Mouse (Mus musculus) testis, postnatal 14 days (tissue): ENCODE measurements around the gene Nwd2.

Experiments used
- DNase-seq: peaks from one replicate; pipeline ENCODE4 v3.0.0; 2021; ENCODE audit warnings: low spot score

The Nwd2 gene

GRCm38 (mm10) chr5:63755938-63756337 lies 107.0 kb downstream of the Nwd2 start:
- no peak for DNase-seq

- no peak for DNase-seq
Measured at GRCm38 (mm10) chr5:63765886-63766285, 117.0 kb downstream of the Nwd2 start.

- DNase-seq, result no peak
Measured at GRCm38 (mm10) chr5:63766715-63767114, 117.8 kb downstream of the Nwd2 start.

- DNase-seq, result no peak
Measured at GRCm38 (mm10) chr5:63767464-63767863, 118.6 kb downstream of the Nwd2 start.

- DNase-seq, result no peak
Measured at GRCm38 (mm10) chr5:63768220-63768619, 119.3 kb downstream of the Nwd2 start.

GRCm38 (mm10) chr5:63772971-63773370 lies 124.1 kb downstream of the Nwd2 start:
- DNase-seq, result no peak

- no peak for DNase-seq
Measured at GRCm38 (mm10) chr5:63773603-63774002, 124.7 kb downstream of the Nwd2 start.

- DNase-seq, result no peak
Measured at GRCm38 (mm10) chr5:63788156-63788826, 139.4 kb downstream of the Nwd2 start.

- peak; percentile 20 for DNase-seq
Measured at GRCm38 (mm10) chr5:63811819-63812508, 163.1 kb downstream of the Nwd2 start, which contains the start of gene 0610040J01Rik. TSS of gene 0610040J01Rik (plus strand) at chr5:63812363.

GRCm38 (mm10) chr5:63812509-63812865 lies 163.6 kb downstream of the Nwd2 start:
- no peak for DNase-seq

- DNase-seq, result no peak
Measured at GRCm38 (mm10) chr5:63816643-63817042, 167.7 kb downstream of the Nwd2 start.

- DNase-seq, result no peak
Measured at GRCm38 (mm10) chr5:63817270-63817669, 168.4 kb downstream of the Nwd2 start.

- DNase-seq, result no peak
Measured at GRCm38 (mm10) chr5:63818975-63819374, 170.1 kb downstream of the Nwd2 start.

GRCm38 (mm10) chr5:63819519-63819918 lies 170.6 kb downstream of the Nwd2 start:
- DNase-seq, result no peak

GRCm38 (mm10) chr5:63821176-63821575 lies 172.3 kb downstream of the Nwd2 start:
- DNase-seq, result no peak

- DNase-seq, result no peak
Measured at GRCm38 (mm10) chr5:63821860-63822259, 173.0 kb downstream of the Nwd2 start.

GRCm38 (mm10) chr5:63823362-63824332 lies 174.7 kb downstream of the Nwd2 start:
- no peak for DNase-seq

GRCm38 (mm10) chr5:63824599-63825350 lies 175.9 kb downstream of the Nwd2 start:
- DNase-seq, result no peak

GRCm38 (mm10) chr5:63825881-63826280 lies 177.0 kb downstream of the Nwd2 start:
- no peak for DNase-seq

GRCm38 (mm10) chr5:63827006-63827405 lies 178.1 kb downstream of the Nwd2 start:
- no peak for DNase-seq

GRCm38 (mm10) chr5:63827415-63828053 lies 178.6 kb downstream of the Nwd2 start:
- DNase-seq, result no peak
